Mouse (Mus musculus) heart, postnatal 0 days (tissue): ENCODE data around the gene Eef2.

Experiments
- CTCF ChIP-seq: IDR thresholded peaks from 2 replicates; pipeline ENCODE4 v1.5.1; 2016; ENCODE audit warnings: antibody characterized with exemption, control low read depth, low read depth
- EP300 ChIP-seq: IDR thresholded peaks from 2 replicates; pipeline ENCODE4 v1.6.1; 2016; ENCODE audit warnings: antibody characterized with exemption, low read depth

DNA sequence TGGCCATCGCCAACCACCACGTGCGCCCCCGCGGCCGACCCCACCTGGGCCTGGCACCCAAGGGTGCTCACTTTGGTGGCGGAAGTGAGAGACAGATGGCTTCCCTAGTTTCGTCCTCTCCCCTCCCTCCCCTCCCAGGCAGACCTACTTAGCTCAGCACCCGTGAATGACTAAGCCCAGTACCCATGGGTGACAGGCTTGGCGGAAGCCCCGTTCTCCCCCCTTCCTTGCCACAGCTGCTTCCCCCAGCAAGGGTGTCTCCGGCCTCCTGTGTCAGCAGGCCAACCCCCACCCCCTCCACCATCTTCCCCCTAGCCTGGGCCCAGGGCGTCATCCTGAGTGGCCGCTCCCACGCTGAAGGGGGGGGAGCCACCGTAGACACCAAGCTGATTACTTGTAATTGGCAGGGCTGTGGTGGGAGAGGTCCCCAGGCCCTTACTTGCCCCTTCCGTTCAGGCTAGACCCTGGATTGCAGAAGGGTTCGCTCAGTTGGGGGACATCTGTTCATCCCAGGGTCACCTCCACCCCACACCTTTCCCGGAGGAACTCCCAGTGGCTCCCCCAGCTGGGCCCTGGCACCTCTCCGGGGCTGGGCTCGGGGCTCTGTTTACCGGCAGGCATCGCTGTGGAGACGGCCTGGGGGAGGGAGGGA, 38.2 kb upstream of the Eef2 start:
- TF ChIP-seq CTCF = no peak
- TF ChIP-seq EP300 = peak; percentile 38; the same call in 1 of the 2 replicates
